Mouse (Mus musculus): ENCODE measurements around the gene Mrgpra2a.

- no peak for TF ChIP-seq CTCF (IDR thresholded peaks at IDR 0.05; ENCODE audit: low read depth, low read length)
- no peak for TF ChIP-seq POLR2A (IDR thresholded peaks at IDR 0.05; ENCODE audit: borderline replicate concordance, low read depth, low read length)
Observed at GRCm38 (mm10) chr7:47401125-47401524, 50.8 kb downstream of the Mrgpra2a start.
